Mouse (Mus musculus) layer of hippocampus, adult 11-12 months (tissue): ENCODE results near the gene P2rx5.

Experiments used
- DNase-seq: peaks from one replicate; pipeline ENCODE4 v3.0.0; 2022; ENCODE audit warnings: low spot score

P2rx5 gene

DNA sequence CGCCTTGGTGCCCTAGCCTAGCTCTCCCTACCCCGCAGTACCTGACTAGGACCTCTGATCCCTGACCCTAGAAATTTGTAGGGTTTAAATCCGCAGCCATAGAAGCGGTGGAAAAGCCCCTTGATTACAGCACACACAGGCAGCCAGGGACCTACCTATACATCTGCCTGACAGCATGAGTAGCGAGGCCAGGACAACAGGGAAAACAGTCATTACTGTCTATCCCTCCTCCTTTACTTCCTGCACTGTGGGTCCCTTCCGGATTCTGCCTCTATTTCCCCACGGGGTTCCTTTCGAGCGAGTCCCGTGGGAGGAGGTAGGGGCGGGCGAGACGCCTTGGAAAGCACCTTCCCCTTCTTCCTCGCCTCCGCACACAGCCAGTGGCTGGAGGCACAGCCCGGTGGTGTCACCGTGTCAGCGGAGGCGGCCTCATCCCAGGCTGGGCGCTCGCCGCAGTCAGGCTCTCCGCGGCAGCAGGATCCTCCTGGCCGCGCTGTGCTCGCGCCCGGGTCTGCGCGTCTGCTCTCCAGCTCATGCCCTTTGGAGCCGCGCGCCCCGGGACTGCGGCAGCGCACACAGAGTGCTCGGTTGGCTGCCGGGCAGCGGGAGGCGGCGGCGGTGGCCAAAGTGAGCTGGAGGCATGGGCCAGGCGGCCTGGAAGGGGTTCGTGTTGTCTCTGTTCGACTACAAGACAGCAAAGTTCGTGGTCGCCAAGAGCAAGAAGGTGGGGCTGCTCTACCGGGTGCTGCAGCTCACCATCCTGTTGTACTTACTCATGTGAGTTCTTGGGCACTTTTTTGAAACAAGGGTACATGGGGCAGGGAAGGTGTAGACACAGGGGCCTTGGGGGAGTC, at the start of gene P2rx5:
Gene P2rx5 (plus strand): TSS at position 465 of the 854 bp plus-strand sequence.
- no peak for DNase-seq

DNA sequence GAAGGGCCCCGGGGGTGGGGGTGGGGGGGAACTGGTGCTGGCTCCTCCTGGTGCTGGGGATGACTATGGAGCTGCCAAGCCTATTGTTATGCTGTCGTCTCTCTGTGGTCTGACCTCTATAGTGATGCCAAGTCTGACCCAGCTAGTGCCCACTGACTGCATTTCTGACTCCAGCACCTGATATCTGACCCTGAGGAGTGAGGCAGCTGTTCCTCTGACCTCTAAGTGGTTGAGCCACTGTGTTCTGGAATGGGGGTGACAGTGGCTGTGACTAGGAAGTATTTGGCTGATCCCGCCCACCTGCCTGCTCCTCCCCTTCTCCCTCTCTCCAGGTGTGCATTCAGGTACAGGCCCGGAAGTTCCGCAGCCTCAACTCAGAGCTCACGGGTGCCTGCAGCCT, 48.8 kb upstream of the P2rx5 start:
- no peak for DNase-seq

DNA sequence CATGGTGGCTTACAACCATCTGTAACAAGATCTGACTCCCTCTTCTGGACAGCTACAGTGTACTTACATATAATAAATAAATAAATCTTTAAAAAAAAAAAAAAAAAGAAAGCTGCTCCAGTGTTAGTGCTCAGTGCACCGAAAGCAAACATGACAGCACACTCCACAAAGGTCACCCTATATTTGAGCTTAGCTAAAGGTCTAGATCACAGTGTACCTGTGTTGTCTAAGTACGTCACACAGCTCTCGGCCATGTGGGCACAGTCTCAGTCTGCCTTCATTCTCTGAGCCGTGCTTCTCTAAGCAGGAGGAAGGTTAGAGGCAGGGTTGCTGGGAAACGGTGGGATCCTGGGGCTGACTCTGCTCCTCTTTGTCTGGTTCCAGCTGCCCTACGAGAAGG, 33.7 kb upstream of the P2rx5 start:
- DNase-seq: no peak

DNA sequence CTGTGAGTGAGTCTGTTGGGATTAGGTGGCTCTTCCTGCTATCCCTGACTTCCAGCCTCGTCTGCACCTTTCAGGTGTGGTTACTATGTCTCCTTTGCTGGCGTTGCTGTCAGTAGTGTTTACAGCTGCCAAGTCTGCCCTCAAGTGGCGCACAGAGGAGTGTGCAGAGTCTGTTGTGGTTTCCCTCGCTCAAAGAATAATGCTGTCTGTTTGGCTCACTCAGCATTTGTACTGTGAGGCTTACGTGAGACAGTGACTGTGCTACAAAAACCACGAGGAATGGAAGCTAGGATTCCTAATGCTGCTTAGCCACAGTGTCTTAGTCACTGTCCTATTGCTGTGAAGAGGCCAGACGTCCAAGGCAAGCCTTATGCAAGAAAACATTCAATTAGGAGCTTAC, 29.2 kb upstream of the P2rx5 start:
- peak; percentile 25 for DNase-seq

DNA sequence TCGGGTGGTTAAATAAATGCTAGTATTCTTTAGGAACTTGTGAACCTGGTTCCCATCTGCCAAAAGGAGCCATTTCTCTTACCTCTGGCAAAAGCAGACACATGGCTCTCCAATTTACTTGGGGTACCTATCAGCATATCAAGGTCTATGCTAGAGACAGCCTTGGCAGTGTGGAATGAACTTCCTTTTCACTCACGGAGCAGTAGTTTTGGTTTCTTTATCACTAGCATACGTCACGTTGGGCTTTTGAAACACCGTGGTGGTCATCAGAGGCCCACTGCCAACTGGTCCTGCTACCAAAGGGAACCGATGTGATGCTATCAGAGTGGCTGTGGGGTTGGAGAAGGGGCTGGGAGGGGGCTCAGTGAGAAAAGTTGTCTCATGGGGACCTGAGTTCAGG, 27.2 kb upstream of the P2rx5 start:
- no peak for DNase-seq

DNA sequence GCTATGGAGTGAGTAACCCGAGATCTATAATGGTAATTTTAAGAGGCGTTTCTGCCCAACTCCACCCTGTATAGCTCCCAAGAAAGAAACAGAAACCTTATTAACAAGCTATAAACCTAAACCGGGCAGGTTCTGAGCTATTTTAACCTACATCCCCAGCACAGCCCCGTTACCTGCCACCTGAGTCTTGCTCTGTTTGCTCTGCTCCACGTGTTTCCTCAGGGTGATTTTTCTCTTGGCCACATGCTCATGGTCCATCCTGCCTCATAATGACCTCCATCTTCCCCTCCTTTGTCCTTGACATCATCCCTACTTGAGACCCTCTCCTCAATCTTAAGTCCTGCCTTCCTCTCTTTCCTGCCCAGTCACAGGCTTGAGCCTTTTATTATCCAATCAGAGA, 26.0 kb upstream of the P2rx5 start:
- no peak for DNase-seq

DNA sequence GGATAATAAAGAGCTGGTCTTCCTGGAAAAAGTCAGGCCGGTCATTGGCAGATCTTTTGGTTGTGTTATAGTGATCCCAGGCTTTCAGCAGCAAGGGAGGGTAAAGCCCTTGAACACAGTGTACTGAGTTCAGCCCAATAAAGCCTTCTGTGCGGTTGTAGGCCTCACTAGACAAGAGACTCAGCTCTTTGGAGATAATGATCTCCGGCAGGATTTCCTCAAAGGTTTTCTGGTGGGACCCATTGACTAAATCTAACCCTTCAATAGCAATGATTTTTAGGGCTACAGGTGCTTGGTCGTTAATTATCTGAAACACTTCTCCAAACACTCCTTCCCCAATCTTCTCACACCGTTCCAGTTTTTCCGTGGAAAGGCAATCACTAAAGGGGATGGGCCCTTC, 23.6 kb upstream of the P2rx5 start:
- DNase-seq: no peak

DNA sequence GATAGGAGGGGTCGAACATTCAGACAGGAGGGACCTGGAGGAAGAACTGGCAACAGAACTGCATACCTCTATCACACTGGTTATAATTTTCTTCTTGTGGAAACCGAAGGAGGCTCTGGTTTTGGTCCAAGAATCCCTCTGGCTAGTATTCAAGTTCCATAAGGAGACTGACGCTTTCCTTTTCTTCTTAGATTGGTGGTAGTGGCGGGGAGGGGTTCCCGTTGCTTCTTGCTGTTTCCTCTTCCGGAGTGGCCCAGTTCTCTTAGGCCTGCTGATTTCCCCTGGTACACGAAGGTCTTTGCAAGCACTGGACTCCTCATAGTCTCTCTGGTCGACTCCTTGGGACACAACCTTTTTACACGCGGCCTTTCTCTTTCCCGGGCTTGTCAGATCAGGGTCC, 23.1 kb upstream of the P2rx5 start:
- DNase-seq: no peak

DNA sequence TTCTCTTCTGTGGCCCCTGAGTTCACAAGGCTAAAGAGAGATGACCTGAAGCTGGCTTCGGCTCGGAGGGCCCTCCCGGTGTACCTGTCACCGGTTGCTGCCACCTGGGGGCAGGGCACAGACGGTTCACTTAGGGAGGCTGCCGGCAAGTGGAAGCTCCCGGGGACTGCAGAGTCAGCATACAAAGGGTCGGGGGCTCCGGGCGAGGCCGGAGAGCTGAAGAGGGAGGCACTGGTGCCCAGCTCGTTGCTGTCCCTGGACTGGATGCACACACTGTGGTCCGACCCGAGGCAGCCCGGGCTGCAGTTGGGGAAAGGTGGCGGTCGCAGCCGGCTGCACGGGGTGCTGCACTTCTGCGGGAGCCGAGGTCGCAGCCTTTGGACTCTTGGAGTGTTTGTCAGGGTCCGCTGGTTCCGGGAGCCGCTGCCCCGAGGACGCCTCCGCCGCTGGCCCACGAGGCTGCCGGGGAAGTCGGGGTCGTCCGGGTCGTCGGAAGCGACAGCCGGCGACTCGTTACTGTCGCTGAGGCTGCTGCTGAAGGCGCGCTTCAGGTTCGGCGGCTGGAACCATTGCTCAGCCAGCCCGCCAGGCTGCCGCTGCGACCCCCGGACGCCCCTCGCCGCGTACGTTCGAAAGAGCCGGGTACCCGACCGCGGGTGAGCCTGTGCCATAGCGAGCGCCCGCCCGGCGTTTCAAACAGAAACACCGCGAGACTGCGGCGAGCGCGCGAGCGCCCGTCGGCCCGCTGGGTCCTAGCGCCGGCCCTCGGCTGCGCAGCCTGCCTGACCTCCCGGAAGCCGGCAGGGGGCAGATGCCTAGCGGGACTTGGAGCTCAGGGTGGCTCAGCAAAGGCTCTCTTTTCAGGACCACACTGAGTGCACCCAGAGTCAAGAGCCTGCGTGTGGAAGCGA, 22.4 kb upstream of the P2rx5 start, which contains the start of gene Haspin:
Gene Haspin (minus strand): TSS at position 704 of the 911 bp plus-strand sequence.
- DNase-seq: peak; percentile 88

DNA sequence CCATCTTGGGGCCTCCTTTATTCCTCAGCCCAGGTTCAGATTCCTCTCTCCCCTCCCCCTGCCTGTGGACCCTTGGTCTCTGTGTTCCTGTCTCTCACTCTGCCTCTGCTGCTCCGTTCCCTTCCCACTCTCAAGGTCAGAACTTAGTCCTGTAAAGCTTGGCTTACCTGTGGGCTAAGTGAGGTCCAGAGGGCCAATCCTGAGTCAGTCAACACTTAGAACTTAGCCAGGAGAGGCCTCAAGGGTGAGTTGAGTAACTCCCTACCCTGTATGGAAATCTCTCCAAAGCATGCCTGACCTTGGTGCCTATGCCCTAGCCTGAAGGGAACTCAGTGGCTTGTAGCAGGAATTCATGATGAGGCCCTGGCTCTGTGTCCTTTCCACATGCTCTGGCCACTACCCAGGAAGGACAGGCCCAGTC, 15.9 kb upstream of the P2rx5 start:
- DNase-seq: no peak

DNA sequence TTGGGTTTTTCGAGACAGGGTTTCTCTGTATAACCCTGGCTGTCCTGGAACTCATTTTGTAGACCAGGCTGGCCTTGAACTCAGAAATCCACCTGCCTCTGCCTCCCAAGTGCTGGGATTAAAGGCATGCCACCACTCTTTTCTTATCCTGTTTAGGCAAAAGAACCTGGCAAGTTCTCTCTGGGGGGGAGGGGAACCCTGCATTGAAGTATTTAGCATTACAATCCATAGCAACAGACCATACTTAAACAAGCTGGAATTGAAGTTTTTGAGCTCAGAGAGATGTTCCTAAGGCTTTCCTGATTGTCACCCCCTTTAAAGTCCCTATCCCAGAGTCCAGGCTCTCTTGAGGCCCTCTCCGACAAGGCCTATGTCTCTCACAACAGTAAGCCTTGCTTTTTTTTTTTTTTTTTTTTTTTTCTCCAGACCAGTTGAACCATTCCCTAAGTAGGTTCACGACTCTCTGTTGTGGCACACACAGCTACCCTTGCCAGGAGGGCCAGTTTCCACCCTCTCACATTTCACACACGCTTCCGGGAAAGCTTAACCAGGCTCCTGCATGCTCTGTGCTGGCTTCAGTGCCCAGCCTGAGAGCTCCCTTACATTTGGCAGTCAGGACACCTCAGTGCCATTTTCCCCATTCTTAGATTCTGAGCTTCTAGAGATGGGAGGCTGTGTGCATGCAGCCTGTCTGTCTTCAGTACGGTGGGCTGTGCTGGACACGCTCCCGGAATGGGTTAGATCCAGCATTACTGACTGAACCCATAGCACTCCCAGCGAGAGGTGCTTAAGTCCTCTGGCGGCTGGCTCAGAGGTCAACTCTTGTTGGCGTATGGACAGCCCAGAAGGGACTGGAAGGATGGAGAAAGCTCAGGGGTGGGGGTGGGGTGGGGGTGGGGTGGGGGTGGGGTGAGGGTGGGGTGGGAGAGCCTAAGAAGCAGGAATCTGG, 13.9 kb upstream of the P2rx5 start:
- DNase-seq: no peak

DNA sequence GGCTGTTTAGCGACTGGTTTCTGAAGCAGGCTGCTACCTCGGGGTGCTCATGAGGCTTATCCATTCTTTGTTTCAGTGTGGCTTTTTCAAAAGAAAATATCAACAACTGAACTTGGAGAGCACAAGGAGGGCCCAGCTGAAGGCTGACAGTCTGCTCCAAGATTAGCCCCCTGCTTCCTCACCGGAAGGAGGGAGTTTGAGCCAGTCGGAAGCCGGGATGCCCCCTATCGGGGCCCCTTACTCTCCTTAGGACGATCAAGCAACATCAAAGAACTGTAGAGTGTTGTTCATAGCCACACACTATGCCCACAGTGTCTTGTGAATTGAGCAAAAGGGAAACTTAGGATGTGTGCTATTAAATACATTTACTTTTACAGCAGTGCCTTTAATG, 13.3 kb upstream of the P2rx5 start:
- DNase-seq: no peak

DNA sequence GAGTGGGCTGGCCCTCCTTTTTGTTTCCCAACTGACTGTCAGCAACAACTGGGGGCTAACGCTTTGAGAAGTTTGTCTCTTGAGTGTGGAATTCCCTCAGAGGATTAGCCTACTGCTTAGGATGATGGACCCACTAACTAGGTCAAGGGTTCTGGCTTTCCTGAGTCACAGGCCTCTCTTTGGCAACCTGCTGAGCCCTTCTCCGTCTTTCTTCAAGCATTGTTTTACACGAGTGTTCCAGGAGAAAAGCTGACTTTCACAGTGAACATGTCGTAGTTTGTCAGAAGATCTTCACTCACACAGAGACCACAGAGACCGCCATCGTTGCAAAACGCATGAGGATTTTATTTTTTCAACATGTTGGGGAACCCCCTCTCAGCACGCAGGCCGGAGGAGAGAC, 12.0 kb upstream of the P2rx5 start:
- DNase-seq: no peak

DNA sequence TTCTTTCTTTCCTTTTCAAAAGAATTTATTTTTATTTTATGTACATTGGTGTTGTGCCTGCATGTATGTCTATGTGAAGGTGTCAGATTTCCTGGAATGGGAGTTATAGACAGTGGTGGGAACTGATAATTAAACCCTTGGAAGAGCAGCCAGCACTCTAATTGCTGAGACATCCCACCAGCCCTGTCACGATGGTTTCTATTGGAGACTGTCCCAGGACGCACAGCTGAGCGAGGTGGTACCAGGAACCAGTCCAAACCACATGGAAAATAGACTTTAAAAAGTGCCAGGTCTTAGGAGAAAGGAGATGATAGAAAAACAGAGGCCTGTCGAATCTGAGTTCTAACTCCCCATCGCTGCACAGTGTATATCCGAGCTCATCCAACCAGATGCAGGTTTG, 5.2 kb upstream of the P2rx5 start:
- DNase-seq: no peak

DNA sequence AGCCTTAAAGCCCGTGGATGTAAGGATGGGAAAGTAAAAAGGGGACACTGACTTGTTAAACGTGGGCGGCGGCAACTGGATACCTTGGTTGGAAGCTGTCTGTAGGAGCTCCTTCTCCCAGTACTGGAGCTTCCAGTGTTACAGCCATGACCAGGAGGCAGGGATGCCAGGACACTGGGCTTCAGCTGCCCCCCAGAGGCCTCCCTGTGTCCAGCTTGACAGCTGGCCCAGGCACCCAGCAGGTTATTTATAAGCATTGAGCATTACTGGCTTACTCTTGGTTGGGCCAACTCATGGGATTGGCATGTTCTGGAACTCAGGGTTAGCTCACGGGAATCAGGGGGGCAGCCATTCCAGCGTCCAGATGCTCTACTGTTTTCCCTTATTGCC, 585 bp downstream of the P2rx5 start:
- DNase-seq: no peak

DNA sequence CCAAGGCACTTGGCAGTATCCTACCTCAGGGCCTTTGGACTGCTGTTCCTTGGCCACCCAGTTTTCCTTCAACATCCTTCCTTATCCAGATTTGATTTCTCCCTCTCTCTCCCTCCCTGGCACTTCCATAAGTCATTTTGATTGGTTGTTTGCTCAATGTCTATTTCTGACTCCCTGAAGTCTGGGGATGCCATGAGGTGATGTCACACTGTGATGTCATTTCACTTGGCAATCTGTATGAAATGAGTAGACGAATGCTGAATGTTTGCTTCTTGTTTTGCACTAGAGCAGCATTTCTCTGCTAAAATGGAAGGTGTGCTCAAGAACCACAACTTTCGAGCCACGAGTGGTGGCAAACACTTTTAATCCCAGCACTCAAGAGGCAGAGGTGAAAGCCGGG, 1.4 kb downstream of the P2rx5 start:
- DNase-seq: no peak

DNA sequence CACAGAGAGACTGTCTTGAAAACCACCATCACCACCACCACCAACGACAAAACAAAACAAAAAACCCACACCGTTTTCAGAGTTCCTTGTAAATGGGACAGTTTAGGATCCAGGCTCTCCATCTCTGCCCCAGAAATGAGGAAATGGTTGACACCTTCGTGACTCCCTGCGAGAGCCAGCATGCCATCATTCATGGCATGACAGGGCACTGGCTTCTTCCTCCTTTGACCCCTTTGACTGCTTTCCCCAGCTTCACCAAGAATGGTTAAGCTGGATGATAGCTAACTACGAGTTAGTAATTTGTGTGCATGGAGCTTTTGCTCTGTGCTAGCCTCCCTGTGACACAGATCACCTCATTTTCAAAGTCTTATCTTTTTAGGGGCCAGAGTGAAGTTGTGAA, 2.1 kb downstream of the P2rx5 start:
- no peak for DNase-seq

DNA sequence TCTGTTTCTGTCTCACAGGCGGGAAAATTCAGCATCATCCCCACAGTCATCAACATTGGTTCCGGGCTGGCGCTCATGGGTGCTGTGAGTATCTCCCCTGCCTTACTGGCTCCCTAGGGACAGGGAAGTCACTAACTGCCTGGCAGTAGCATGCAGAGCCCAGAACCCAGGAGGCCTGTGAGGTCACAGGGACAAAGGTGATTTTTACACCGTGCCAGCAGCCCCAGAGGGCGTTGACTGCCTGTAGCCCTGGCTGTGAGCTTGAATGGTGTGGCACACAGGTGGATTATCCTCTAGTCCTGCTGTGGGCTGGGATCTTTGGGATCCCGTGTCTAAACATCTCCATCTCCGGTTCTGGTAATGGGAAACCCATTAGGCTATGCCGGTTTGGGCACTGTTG, 7.8 kb downstream of the P2rx5 start:
- no peak for DNase-seq

DNA sequence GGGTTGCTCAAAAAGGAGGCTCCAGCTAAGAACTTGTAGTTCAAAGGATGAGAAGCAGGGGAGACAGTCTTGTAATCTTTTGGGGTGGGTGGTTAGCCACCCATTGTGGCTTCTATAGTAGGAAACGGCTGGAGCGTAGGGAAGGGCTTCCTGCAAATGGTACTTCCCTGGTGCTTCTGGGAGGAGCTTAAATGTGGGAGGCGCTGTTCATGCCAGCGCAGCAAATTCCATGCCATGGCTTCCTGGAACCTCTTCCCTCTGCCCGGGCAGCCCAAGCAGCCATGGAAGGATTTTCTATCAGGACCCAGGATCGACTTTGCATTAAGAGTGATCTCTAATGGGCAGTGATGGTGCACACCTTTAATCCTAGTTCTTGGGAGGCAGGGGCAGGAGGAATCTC, 8.4 kb downstream of the P2rx5 start:
- no peak for DNase-seq

DNA sequence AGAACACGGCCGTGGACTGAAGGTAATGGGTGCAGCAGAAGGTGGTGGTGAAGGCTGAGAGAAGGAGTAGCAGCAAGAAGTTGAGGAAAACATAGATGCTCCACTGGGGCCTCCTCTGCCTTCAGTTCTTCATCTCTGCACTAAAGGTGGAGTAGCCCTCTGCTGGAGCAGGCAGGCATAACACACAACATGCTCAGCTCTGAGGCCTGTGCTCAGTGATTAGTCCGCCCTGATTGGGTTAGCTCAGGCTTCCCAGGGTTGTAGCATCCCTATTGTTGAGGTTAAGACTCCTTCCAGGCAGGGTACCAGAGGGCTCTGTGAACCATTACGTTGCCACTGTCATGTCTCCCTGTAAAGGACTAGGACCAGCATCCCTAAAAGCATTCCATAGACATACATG, 9.0 kb downstream of the P2rx5 start:
- peak; percentile 73 for DNase-seq

DNA sequence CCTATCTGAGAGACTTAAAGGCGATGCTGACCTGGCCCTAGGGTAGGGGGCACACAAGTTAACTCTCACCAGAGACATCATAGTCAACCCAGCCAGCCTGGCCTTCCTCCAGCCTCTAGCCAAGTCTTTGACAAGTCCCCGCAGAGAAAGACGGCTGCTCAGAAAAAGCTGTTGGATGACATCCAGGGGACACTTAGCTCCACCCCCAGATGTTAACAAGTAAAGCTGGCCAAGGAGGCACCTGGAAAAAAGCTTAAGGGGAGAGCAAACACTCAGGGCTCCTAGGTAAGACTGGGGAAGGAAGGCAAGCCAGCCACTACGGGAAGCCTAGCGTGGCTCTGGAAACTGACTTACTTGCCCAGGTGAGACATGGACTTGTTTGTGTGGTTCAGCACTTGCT, 12.0 kb downstream of the P2rx5 start:
- no peak for DNase-seq

DNA sequence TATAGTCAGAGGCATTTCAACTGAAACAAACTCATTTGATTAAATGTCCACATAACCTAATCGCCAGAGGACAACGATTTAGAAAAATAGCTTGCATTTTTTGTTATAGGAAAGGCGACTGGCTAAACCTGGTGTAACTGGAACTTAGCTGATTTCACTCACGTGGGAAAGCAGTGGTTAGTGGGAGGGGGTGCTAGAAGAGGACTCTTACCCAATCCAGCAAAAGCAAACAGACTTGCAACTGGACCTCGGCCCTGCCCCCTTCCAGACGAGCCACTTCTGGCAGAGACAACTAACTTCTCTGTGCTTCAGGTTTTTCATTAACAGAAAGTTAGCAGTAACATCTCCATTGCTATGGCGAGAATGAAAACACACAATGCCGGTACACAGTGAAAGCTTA, 15.4 kb downstream of the P2rx5 start:
- no peak for DNase-seq
